Mouse (Mus musculus) CD8-positive naive resting alpha-beta T cell, adult 2 months (primary cell): ENCODE results near the gene Aspn.
"Not testable (repeated sequence)": the region's sequence is repeated elsewhere in the genome, so short reads cannot be mapped to it uniquely, and the experiment has no call there.

Experiments
- DNase-seq, 2 experiments: peaks; one replicate each; pipeline ENCODE4 v3.0.0; 2022; ENCODE audit warnings: low read depth in 2 of 2, low spot score in 2 of 2

Gene Aspn

GRCm38 (mm10) chr13:49583859-49584258 lies 39.6 kb downstream of the Aspn start:
- DNase-seq: no peak

GRCm38 (mm10) chr13:49584307-49585005 lies 40.2 kb downstream of the Aspn start:
- no peak for DNase-seq

DNA sequence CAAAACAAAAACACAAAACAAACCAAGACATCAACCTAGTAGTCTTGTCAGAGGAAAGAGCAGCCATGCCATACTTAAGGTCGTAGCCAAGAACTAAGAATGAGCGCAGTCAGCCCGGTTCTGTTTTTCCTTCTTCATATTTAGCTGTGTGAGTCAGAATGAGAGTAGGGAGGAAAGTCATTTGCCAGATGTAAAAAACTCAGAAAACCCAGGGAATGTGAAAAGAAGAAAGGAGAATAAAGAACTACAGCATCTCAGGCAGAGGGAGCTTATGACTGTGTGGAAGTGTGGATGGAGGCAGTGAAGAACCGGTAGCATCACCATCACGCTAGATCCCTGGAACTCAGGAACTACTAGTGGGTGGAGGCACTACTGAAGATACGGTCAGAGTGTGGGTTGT lies 41.8 kb downstream of the Aspn start:
- no peak for DNase-seq

DNA sequence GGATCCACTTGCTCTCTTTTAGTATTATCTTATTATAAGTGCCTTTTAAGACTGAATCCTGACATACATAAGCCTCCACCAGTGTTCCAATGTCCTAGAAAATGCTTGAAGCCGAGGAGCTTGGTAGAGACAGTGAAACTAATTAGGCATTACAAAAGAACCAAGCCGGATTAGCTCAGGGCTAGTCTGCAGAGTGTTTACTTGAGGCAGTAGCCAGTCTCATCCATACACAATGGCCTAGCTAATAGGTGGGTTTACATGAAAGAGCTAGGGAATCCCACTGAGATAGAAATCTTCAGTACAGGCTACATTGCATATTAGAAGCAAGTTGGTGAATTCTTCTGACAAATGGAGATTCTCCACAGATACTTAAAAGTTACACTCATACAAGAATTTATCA lies 58.3 kb downstream of the Aspn start:
- DNase-seq: not testable (repeated sequence)

DNA sequence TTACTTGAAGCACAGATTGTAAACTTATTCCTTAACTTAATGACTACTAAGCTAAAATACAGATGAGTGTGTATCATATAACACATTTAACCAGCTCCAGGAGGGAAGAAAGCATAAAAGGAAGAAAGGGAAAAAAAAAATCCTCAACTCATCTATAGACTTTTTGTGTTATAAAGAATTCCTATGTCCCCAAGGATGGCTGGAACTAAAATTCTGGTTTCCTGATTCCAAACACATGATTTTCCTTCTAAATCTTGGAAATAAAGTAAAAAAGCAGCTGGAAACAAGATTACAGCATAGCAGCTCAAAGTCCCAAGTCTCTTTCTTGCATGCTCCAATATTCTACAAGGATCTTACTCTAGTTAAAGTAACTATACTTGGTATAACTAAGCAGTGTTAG lies 59.4 kb downstream of the Aspn start:
- no peak for DNase-seq

GRCm38 (mm10) chr13:49607714-49608113 lies 63.5 kb downstream of the Aspn start, which contains the start of gene Ogn:
Gene Ogn, plus strand, starts transcription at chr13:49608046.
- no peak for DNase-seq

GRCm38 (mm10) chr13:49608589-49609322 lies 64.5 kb downstream of the Aspn start:
- DNase-seq: no peak

DNA sequence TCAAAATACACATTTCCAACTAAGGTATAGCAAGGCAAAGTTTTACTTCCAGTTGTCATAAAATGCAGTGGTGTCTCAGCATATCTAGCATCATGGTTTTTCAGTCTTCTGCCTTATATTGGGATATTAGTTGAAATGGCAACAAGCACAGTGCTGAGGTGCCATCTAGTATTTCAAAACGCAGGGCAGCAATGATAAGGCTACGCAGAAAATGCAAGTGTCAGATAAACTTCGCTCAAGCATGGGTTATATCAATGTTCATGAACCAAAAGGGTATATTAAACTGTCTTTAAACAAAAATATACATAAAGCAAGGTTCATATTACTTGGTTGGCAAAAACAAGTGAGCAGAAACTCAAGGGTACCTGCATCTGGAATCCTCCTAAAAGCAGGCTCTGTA lies 72.8 kb downstream of the Aspn start:
- DNase-seq: no peak
